Mouse (Mus musculus): Measurements from ENCODE around the gene Rtn1. TPM values are rescaled to one million over a fixed set of nuclear protein-coding genes. Genes with fewer than 3 reads are reported as not detected.
"Not testable (repeated sequence)": the region's sequence is repeated elsewhere in the genome, so short reads cannot be mapped to it uniquely, and the experiment has no call there.

Gene Rtn1
- total RNA-seq, 1 experiment from 2014 or later, result not detected

- no peak for ATAC-seq (replicated peaks; ENCODE audit: low read depth, poor library complexity, severe bottlenecking)
Observed at GRCm38 (mm10) chr12:72331912-72332487, 76.9 kb downstream of the Rtn1 start.

- no peak for ATAC-seq (replicated peaks; ENCODE audit: low read depth, poor library complexity, severe bottlenecking)
Observed at GRCm38 (mm10) chr12:72326087-72326486, 82.8 kb downstream of the Rtn1 start.

- no peak for ATAC-seq (replicated peaks; ENCODE audit: low read depth, poor library complexity, severe bottlenecking)
Observed at GRCm38 (mm10) chr12:72325025-72325424, 83.8 kb downstream of the Rtn1 start.

- ATAC-seq (replicated peaks; ENCODE audit: low read depth, poor library complexity, severe bottlenecking), result no peak
Observed at GRCm38 (mm10) chr12:72324210-72324871, 84.5 kb downstream of the Rtn1 start.

GRCm38 (mm10) chr12:72323778-72324177, 85.1 kb downstream of the Rtn1 start:
- ATAC-seq (replicated peaks; ENCODE audit: low read depth, poor library complexity, severe bottlenecking), result no peak

GRCm38 (mm10) chr12:72315732-72316465, 93.0 kb downstream of the Rtn1 start:
- no peak for ATAC-seq (replicated peaks; ENCODE audit: low read depth, poor library complexity, severe bottlenecking)

- ATAC-seq (replicated peaks; ENCODE audit: low read depth, poor library complexity, severe bottlenecking), result peak; percentile 29; the same call in 1 of the 2 replicates
Observed at GRCm38 (mm10) chr12:72310818-72311217, 98.0 kb downstream of the Rtn1 start.

GRCm38 (mm10) chr12:72308506-72308905, 100.3 kb downstream of the Rtn1 start:
- no peak for ATAC-seq (replicated peaks; ENCODE audit: low read depth, poor library complexity, severe bottlenecking)

- ATAC-seq (replicated peaks; ENCODE audit: low read depth, poor library complexity, severe bottlenecking), result no peak
Observed at GRCm38 (mm10) chr12:72306281-72306680, 102.6 kb downstream of the Rtn1 start.

- no peak for ATAC-seq (replicated peaks; ENCODE audit: low read depth, poor library complexity, severe bottlenecking)
Observed at GRCm38 (mm10) chr12:72305421-72305820, 103.4 kb downstream of the Rtn1 start.

GRCm38 (mm10) chr12:72304985-72305384, 103.9 kb downstream of the Rtn1 start:
- ATAC-seq (replicated peaks; ENCODE audit: low read depth, poor library complexity, severe bottlenecking), result no peak

- no peak for ATAC-seq (replicated peaks; ENCODE audit: low read depth, poor library complexity, severe bottlenecking)
Observed at GRCm38 (mm10) chr12:72304347-72304688, 104.5 kb downstream of the Rtn1 start.

GRCm38 (mm10) chr12:72303624-72304346, 105.1 kb downstream of the Rtn1 start:
- no peak for ATAC-seq (replicated peaks; ENCODE audit: low read depth, poor library complexity, severe bottlenecking)

- ATAC-seq (replicated peaks; ENCODE audit: low read depth, poor library complexity, severe bottlenecking), result no peak
Observed at GRCm38 (mm10) chr12:72301431-72301830, 107.4 kb downstream of the Rtn1 start.

GRCm38 (mm10) chr12:72300971-72301370, 107.9 kb downstream of the Rtn1 start:
- ATAC-seq (replicated peaks; ENCODE audit: low read depth, poor library complexity, severe bottlenecking), result no peak

- ATAC-seq (replicated peaks; ENCODE audit: low read depth, poor library complexity, severe bottlenecking), result no peak
Observed at GRCm38 (mm10) chr12:72298222-72298621, 110.6 kb downstream of the Rtn1 start.

- no peak for ATAC-seq (replicated peaks; ENCODE audit: low read depth, poor library complexity, severe bottlenecking)
Observed at GRCm38 (mm10) chr12:72296552-72296951, 112.3 kb downstream of the Rtn1 start.

- ATAC-seq (replicated peaks; ENCODE audit: low read depth, poor library complexity, severe bottlenecking), result not testable (repeated sequence)
Observed at GRCm38 (mm10) chr12:72293185-72293584, 115.7 kb downstream of the Rtn1 start.

- no peak for ATAC-seq (replicated peaks; ENCODE audit: low read depth, poor library complexity, severe bottlenecking)
Observed at GRCm38 (mm10) chr12:72292566-72292965, 116.3 kb downstream of the Rtn1 start.

- ATAC-seq (replicated peaks; ENCODE audit: low read depth, poor library complexity, severe bottlenecking), result no peak
Observed at GRCm38 (mm10) chr12:72291266-72291665, 117.6 kb downstream of the Rtn1 start.

GRCm38 (mm10) chr12:72288215-72288614, 120.6 kb downstream of the Rtn1 start:
- ATAC-seq (replicated peaks; ENCODE audit: low read depth, poor library complexity, severe bottlenecking), result no peak
